Mouse (Mus musculus) adipocyte (in vitro differentiated cells): ENCODE data around the gene Gm21440.
"Not testable (repeated sequence)": the region's sequence is repeated elsewhere in the genome, so short reads cannot be mapped to it uniquely, and the experiment has no call there.

Experiments
- DNase-seq: peaks from one replicate; pipeline ENCODE4 v3.0.0-alpha.2; 2016; ENCODE audit warnings: low spot score

Gene Gm21440

DNA sequence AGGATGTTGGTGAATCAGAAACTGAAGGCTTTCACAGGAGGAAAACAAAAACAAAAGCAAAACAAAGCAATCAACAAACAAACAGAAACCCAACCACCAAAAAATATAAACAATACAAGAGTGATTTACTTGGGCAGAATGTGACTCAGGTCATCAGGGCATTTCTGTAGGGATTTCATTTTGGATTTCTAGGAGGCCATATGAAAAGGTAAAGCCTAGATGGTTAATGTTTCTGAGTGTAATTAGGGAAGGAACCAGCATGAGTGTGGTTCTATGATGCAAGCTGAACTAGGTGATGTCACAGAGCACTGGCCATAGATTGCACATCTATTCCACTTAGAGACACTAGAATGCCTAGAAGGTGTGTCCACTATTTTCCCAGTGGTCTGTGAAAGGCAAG lies at the start of gene Gm21440, which contains the start of gene Gm21454:
Gene Gm21440 (plus strand): TSS at position 301 of the 400 bp plus-strand sequence.
Gene Gm21454 (plus strand): TSS at position 352 of the 400 bp plus-strand sequence.
- not testable (repeated sequence) for DNase-seq

DNA sequence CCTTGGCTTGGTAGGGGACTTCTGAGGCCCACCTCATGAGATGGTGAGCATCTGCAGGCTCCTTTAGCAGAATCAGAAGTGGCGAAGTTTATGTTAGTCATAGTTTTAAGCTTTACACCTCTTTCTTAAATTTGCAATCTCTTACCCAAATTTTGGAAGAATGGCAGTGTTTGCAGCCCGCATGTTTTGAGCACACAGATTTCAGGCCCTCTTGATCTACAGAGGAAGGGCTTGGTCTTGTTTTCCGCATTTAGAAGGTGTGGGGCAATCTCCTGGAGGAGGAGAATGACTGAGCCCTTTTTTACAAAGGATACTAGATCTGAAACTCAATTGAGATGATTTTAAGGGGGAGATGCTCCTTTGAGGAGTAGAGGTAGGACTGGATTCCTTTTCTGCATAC lies 28.4 kb upstream of the Gm21440 start, which contains the start of gene Gm21828:
Gene Gm21828 (minus strand): TSS at position 101 of the 400 bp plus-strand sequence.
- not testable (repeated sequence) for DNase-seq
